Mouse (Mus musculus) embryonic facial prominence, embryonic 15.5 days (tissue): ENCODE results near the gene Zfp239. TPM values are rescaled to one million over a fixed set of nuclear protein-coding genes. Genes with fewer than 3 reads are reported as not detected.
"Not testable (repeated sequence)": the region's sequence is repeated elsewhere in the genome, so short reads cannot be mapped to it uniquely, and the experiment has no call there.

Experiments
- ATAC-seq: fragments of 200-750 bp; cut with Nextera tagmentation; 2 replicates; pipeline ENCODE4 v1.8.0; 2017; ENCODE audit warnings: low read depth, moderate TSS enrichment; ENCODE audit not compliant: insufficient number of reproducible peaks, low FRiP score, low TSS enrichment
- H3K27ac ChIP-seq: fragments of 300-500 bp; sonication (generic); replicated peaks from 2 replicates; pipeline ENCODE4 v1.5.1; 2015; ENCODE audit warnings: mild to moderate bottlenecking, inconsistent platforms
- H3K27me3 ChIP-seq: fragments of 300-500 bp; sonication (generic); 2 replicates; pipeline ENCODE4 v1.6.1; 2015; ENCODE audit warnings: inconsistent platforms
- H3K36me3 ChIP-seq: fragments of 300-500 bp; sonication (generic); 2 replicates; pipeline ENCODE4 v1.6.1; 2015; ENCODE audit warnings: mild to moderate bottlenecking, inconsistent platforms
- H3K4me1 ChIP-seq: fragments of 300-500 bp; sonication (generic); 2 replicates; pipeline ENCODE4 v1.6.1; 2015; ENCODE audit warnings: inconsistent platforms
- H3K4me2 ChIP-seq: fragments of 300-500 bp; sonication (generic); replicated peaks from 2 replicates; pipeline ENCODE4 v1.6.1; 2015; ENCODE audit warnings: mild to moderate bottlenecking, inconsistent platforms
- H3K4me3 ChIP-seq: fragments of 300-500 bp; sonication (generic); replicated peaks from 2 replicates; pipeline ENCODE4 v1.5.1; 2015; ENCODE audit warnings: mild to moderate bottlenecking, inconsistent platforms
- H3K9ac ChIP-seq: fragments of 300-500 bp; sonication (generic); 2 replicates; pipeline ENCODE4 v1.6.1; 2015; ENCODE audit warnings: inconsistent platforms
- H3K9me3 ChIP-seq: fragments of 300-500 bp; sonication (generic); replicated peaks from 2 replicates; pipeline ENCODE4 v1.6.1; 2016; ENCODE audit warnings: inconsistent platforms
- WGBS: fragments of 180-500 bp; shearing (Covaris S2); methylation state at CpG from one replicate; pipeline ENCODE4 v1.1.7; 2015; 5-methylcytosine and 5-hydroxymethylcytosine counted together
- polyA plus RNA-seq: library from polyadenylated mRNA; unstranded; fragments of >200 nt; fragmentation: Nextera tagmentation; extraction: Ambion mirVana; gene quantifications from 2 replicates; pipeline ENCODE4 v1.2.1, GENCODE M21; 2015

Zfp239 gene
- polyA plus RNA-seq, 1 experiment from 2014 or later: 7.6 TPM

GRCm38 (mm10) chr6:117848577-117848976 lies 13.3 kb upstream of the Zfp239 start:
- H3K4me1 ChIP-seq: no peaks in the 10 kb centered on the region
- no peak overlapping the region for H3K4me2 ChIP-seq
- ATAC-seq: no peak
- H3K9ac ChIP-seq: no peak overlapping the region
- H3K4me3 ChIP-seq: no peak overlapping the region
- H3K9me3 ChIP-seq: no peaks in the 10 kb centered on the region
- H3K27me3 ChIP-seq: no peaks in the 10 kb centered on the region
- H3K36me3 ChIP-seq: peaks cover 54% of the 10 kb centered on the region
- 91% methylated on average over 5 of the region's 5 CpGs for WGBS
- no peak overlapping the region for H3K27ac ChIP-seq

DNA sequence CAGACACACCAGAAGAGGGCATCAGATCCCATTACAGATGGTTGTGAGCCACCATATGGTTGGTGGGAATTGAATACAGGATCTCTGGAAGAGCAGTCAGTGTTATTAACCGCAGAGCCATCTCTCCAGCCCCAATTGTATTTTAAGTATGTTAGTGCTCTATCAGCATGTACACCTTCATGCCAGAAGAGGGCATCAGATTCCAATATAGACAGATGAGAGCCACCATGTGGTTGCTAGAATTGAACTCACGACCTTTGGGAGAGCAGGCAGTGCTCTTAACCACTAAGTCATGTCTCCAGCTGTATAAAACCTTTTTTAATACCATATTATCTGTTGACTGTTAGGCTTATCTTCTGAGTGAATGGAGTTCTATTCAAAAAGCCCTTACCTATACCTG lies 10.2 kb upstream of the Zfp239 start:
- WGBS: 63% methylated on average over 2 of the region's 2 CpGs
- no peak overlapping the region for H3K27ac ChIP-seq
- peaks cover 23% of the 10 kb centered on the region for H3K36me3 ChIP-seq
- no peak overlapping the region for H3K9ac ChIP-seq
- no peaks in the 10 kb centered on the region for H3K9me3 ChIP-seq
- no peak for ATAC-seq
- no peak overlapping the region for H3K4me3 ChIP-seq
- H3K4me1 ChIP-seq: no peaks in the 10 kb centered on the region
- H3K27me3 ChIP-seq: no peaks in the 10 kb centered on the region
- no peak overlapping the region for H3K4me2 ChIP-seq

DNA sequence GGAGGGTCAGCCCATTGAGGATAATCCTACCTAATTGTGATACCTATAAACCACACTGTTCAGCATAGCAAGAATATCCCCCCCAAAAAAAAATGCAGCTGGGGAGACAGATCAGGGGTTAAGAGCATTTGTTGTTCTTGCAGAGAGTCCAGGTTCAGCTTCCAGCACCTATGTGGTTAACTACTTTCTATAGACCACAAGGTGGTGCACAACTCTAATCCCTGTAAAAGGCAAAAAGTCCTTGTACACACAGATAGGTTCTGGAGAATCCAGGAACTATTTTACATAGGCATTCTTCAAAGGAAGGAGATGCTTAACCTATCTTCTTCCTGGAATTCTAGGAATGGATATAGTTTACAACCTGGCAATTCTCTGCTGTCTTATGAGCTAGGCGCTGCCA lies 3.9 kb upstream of the Zfp239 start:
- Histone ChIP-seq H3K4me1 (no peaks in the 10 kb centered on the region), H3K27ac (no peak overlapping the region), H3K36me3 (no peaks in the 10 kb centered on the region), H3K9me3 (no peaks in the 10 kb centered on the region), H3K9ac (no peak overlapping the region), H3K27me3 (no peaks in the 10 kb centered on the region), H3K4me2 (no peak overlapping the region), H3K4me3 (no peak overlapping the region)
- whole genome bisulfite sequencing: 81% methylated on average over 1 of the region's 1 CpGs
- ATAC-seq: no peak

GRCm38 (mm10) chr6:117862465-117862864 lies 565 bp downstream of the Zfp239 start:
- Histone ChIP-seq H3K4me3 (peak overlapping the region; percentile 77), H3K36me3 (no peaks in the 10 kb centered on the region), H3K9ac (no peak overlapping the region), H3K9me3 (no peaks in the 10 kb centered on the region), H3K27ac (no peak overlapping the region), H3K27me3 (no peaks in the 10 kb centered on the region), H3K4me1 (0 out of 2 replicates have a peak, but pooled peaks cover 4% of the 10 kb centered on the region), H3K4me2 (peak overlapping the region; percentile 96)
- 78% methylated on average over 8 of the region's 8 CpGs for WGBS
- no peak for ATAC-seq

GRCm38 (mm10) chr6:117862899-117863620 lies 1.2 kb downstream of the Zfp239 start:
- WGBS: 2% methylated on average over 26 of the region's 26 CpGs
- peak overlapping the region; percentile 46 for H3K9ac ChIP-seq
- no peaks in the 10 kb centered on the region for H3K36me3 ChIP-seq
- peak overlapping the region; percentile 96 for H3K4me2 ChIP-seq
- H3K9me3 ChIP-seq: no peaks in the 10 kb centered on the region
- peak overlapping the region; percentile 77 for H3K4me3 ChIP-seq
- no peaks in the 10 kb centered on the region for H3K27me3 ChIP-seq
- 0 out of 2 replicates have a peak, but pooled peaks cover 4% of the 10 kb centered on the region for H3K4me1 ChIP-seq
- H3K27ac ChIP-seq: no peak overlapping the region
- peak; percentile 29; the same call in 1 of the 2 replicates for ATAC-seq

DNA sequence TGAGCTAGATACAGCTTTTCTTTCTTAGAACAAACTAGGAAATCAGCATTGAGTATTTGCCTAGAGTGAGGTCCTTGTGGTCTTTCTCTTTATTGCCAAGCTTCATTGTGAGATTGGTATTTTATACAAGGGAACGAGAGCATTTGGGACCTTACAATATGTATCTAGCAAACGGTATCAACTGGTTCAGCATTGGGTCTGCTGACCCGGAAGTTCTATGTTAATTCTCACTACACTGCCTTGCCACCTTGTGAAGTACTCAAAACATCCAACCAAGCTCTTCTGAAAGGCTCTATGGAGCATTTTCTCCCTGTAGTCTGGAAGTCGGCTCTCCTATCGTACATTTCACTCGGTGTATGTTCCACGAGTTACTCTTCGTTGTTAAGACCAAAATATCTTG lies 1.9 kb downstream of the Zfp239 start:
- Histone ChIP-seq H3K4me2 (peak overlapping the region; percentile 96), H3K4me1 (0 out of 2 replicates have a peak, but pooled peaks cover 4% of the 10 kb centered on the region), H3K9me3 (no peaks in the 10 kb centered on the region), H3K9ac (peak overlapping the region; percentile 46; the same call in 1 of the 2 replicates), H3K36me3 (no peaks in the 10 kb centered on the region), H3K27ac (no peak overlapping the region), H3K27me3 (no peaks in the 10 kb centered on the region), H3K4me3 (peak overlapping the region; percentile 77)
- no peak for ATAC-seq
- 95% methylated on average over 8 of the region's 8 CpGs for WGBS

DNA sequence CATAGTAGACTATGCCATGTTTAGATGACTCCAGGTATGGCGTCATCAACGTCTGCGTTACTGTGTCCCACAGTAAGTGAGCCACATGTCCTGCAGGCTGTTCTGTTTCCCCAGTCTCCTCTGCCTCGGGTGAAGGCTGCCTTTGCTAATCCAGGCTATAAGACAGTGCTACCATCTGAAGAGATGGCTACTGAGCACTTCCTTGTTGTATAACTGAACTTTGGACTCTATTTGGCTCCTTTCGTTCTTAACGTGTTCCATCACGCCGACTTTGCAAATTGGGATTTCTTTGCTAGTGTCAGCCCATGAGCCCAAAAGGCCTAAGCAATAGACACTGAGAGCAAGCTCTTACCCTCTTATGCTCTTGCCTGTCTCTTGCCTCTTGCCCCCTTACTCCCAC lies 6.3 kb downstream of the Zfp239 start:
- Histone ChIP-seq H3K9me3 (no peaks in the 10 kb centered on the region), H3K27ac (no peak overlapping the region), H3K4me1 (0 out of 2 replicates have a peak, but pooled peaks cover 4% of the 10 kb centered on the region), H3K27me3 (no peaks in the 10 kb centered on the region), H3K9ac (no peak overlapping the region), H3K4me2 (no peak overlapping the region), H3K36me3 (peaks cover 9% of the 10 kb centered on the region), H3K4me3 (no peak overlapping the region)
- WGBS: 90% methylated on average over 8 of the region's 8 CpGs
- ATAC-seq: no peak

- H3K4me1 ChIP-seq: no peaks in the 10 kb centered on the region
- no peak for ATAC-seq
- H3K36me3 ChIP-seq: peaks cover 9% of the 10 kb centered on the region
- H3K9ac ChIP-seq: no peak overlapping the region
- no peaks in the 10 kb centered on the region for H3K27me3 ChIP-seq
- no peak overlapping the region for H3K27ac ChIP-seq
- no peak overlapping the region for H3K4me2 ChIP-seq
- no peaks in the 10 kb centered on the region for H3K9me3 ChIP-seq
- H3K4me3 ChIP-seq: no peak overlapping the region
- 81% methylated on average over 14 of the region's 14 CpGs for WGBS
These were observed 9.1 kb downstream of the Zfp239 start for GRCm38 (mm10) chr6:117871034-117871433.

DNA sequence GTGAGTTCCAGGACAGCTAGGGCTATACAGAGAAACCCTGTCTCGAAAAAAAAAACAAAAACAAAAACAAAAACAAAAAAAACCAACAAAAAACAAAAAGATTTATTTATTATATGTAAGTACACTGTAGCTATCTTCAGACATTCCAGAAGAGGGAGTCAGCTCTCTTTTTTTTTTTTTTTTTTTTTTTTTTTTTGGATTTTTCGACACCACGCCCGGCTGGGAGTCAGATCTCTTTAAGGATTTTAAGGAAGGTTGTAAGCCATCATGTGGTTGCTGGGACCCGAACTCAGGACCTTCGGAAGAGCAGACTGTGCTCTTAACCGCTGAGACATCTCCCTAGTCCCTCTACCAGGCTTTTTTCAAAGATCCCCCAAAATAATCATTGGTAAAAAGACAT lies 11.6 kb downstream of the Zfp239 start:
- not testable (repeated sequence) for H3K4me2 ChIP-seq, H3K9me3 ChIP-seq, ATAC-seq, H3K27me3 ChIP-seq, H3K9ac ChIP-seq, H3K36me3 ChIP-seq, H3K27ac ChIP-seq, H3K4me1 ChIP-seq, H3K4me3 ChIP-seq
- WGBS: 89% methylated on average over 7 of the region's 7 CpGs

DNA sequence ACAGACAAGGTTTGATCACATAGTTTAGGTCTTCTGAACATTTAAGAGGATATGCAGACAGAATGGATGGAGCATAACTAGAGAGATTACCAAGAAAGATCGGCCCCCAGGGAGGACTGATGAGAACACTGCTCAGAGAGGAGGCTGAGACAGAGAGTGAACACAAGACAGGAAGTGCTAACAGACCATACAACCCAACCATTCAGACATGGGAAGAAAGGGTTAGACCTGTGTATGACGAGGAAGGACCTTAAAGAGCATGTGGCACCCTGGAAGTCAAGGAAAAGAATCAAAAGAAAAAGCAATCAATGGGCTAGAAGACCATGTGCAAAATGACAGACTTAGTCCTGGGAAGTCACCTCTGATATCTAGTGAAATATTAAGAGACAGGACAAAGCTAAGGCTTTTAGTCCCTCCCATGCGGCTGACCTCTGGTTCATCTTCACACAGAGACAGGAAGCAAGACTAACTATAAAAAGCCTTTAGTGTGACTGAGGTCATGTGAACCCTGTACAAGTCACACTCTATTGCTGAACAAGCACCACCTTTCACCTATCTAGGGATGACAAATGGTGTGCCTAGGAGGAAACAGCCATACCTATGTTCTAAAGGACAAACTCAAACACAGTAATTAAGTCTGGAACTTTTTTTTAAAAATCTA lies 12.9 kb downstream of the Zfp239 start:
- Histone ChIP-seq H3K9ac (no peak overlapping the region), H3K4me3 (no peak overlapping the region), H3K9me3 (no peaks in the 10 kb centered on the region), H3K27ac (no peak overlapping the region), H3K36me3 (peaks cover 9% of the 10 kb centered on the region), H3K4me1 (no peaks in the 10 kb centered on the region), H3K27me3 (no peaks in the 10 kb centered on the region), H3K4me2 (no peak overlapping the region)
- 77% methylated on average over 3 of the region's 3 CpGs for WGBS
- ATAC-seq: no peak

DNA sequence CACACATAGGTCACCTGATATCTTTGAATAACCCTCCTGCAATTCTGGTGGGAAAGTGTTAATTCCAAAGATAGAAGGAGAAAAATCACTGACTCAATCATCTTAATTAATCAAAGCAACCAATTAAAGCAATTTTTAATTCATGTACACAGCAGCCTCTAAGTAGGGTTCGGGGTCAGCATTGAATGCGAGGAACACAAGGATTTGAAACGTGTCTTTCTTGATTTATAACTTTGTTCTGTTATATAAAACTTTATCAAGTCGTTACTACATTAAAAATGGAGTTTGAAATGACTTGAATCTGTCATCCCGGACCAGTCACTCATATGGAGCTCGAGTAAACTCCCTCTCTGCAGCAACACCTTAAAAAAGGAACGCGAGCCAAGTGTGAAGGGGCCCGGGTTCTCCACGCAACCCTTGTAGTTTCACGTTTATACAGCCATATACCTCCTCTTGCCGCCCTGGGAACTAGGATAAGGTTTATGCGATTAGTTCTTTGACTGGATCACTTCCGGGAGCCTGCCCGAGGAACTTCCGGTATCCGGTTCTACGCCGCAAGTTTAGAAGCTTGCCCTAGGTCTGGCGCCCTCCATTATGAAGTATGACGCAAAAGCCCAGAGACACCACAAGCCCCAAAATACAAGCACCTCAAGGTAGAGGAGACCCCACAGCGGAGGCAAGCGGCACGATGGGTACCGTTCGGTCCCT lies 17.0 kb downstream of the Zfp239 start:
- H3K27me3 ChIP-seq: no peaks in the 10 kb centered on the region
- H3K9me3 ChIP-seq: no peaks in the 10 kb centered on the region
- H3K4me2 ChIP-seq: peak overlapping the region; percentile 68
- H3K4me1 ChIP-seq: peaks cover 8% of the 10 kb centered on the region; the same call in 1 of the 2 replicates
- peak overlapping the region; percentile 56 for H3K4me3 ChIP-seq
- H3K9ac ChIP-seq: peak overlapping the region; percentile 59
- peak; percentile 87 for ATAC-seq
- peak overlapping the region; percentile 100 for H3K27ac ChIP-seq
- WGBS: 11% methylated on average over 26 of the region's 26 CpGs
- H3K36me3 ChIP-seq: no peaks in the 10 kb centered on the region
